Mouse (Mus musculus) C2C12 (cell line): Measurements from ENCODE around the gene Dnm1l.

Experiments used
- CEBPB ChIP-seq: IDR thresholded peaks from one replicate; pipeline ENCODE4 v1.6.1; 2011; ENCODE audit warnings: low read depth, mild to moderate bottlenecking, control low read depth, moderate library complexity
- CTCF ChIP-seq: IDR thresholded peaks from one replicate; pipeline ENCODE4 v1.5.1; 2011; ENCODE audit not compliant: control insufficient read depth, insufficient read depth, insufficient read length

DNA sequence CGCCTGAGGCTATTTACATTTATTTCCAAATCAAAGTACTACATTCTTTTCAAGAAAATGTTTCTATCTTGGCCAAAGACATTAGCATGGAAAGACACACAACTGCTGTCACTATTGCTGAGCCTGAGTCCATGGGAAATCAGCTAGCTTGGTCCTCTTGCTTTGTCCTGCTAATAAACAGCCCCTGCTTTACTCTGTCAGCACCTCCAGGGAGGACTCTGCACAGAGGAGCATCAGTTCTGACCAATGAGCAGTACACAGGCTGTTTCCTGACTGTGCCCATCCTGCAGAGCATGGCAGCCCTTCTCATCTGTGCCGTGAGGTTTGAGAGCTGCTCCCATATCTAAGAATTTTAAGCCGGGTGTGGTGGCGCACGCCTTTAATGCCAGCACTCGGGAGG, 85.0 kb downstream of the Dnm1l start:
- no peak for TF ChIP-seq CTCF
- TF ChIP-seq CEBPB, result no peak
